Mouse (Mus musculus) heart, postnatal 0 days (tissue): Measurements from ENCODE around the gene Ppp1r27.

Source experiments
- CTCF ChIP-seq: IDR thresholded peaks from 2 replicates; pipeline ENCODE4 v1.5.1; 2016; ENCODE audit warnings: antibody characterized with exemption, control low read depth, low read depth
- EP300 ChIP-seq: IDR thresholded peaks from 2 replicates; pipeline ENCODE4 v1.6.1; 2016; ENCODE audit warnings: antibody characterized with exemption, low read depth

DNA sequence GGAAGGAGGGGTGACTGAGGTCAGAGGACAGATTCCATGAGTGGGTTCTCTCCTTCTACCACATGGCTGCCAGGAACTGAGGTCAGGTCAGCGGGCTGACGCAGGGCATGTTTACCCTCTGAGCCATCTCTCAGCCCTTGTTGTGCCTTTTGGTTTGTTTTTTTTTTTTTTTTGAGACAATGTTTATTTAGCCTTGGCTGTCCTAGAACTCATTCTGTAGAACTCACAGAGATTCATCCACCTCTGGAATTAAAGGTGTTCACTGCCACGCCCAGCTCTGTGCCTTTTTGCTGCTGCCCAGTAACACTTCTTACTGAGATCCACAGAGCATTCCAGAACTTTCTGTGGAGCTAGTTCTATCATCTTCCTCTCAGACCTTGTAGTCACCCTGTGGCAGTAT lies 45.3 kb downstream of the Ppp1r27 start:
- TF ChIP-seq CTCF = no peak
- no peak for TF ChIP-seq EP300
